Mouse (Mus musculus) gastrocnemius, adult 2 months (tissue): ENCODE measurements around the gene Cux2. TPM values are rescaled to one million over a fixed set of nuclear protein-coding genes. Genes with fewer than 3 reads are reported as not detected.

Experiments used
- DNase-seq: peaks from one replicate; pipeline ENCODE4 v3.0.0; 2022
- H3K27ac ChIP-seq: fragments of 200-600 bp; 2 replicates; pipeline ENCODE4 v1.8.1; 2022; ENCODE audit warnings: mild to moderate bottlenecking
- H3K4me3 ChIP-seq: fragments of 200-600 bp; 2 replicates; pipeline ENCODE4 v1.8.1; 2022; ENCODE audit warnings: mild to moderate bottlenecking, moderate library complexity
- CTCF ChIP-seq: fragments of 200-600 bp; IDR thresholded peaks from 2 replicates; pipeline ENCODE4 v1.8.1; 2022; ENCODE audit warnings: antibody characterized with exemption, mild to moderate bottlenecking, moderate library complexity
- intact Hi-C: fragments of 180-260 bp; cut with DNase I; formaldehyde crosslinking; loops from one replicate; pipeline ENCODE4 v1.15.1; 2025
- total RNA-seq, 2 experiments: library from RNA; stranded (reverse); gene quantifications; 2 replicates each; pipeline ENCODE4 v1.2.3; 2021

Gene Cux2
- total RNA-seq, 2 experiments from 2014 or later = 3.9 to 6.0 TPM

GRCm38 (mm10) chr5:121832376-121833155 lies 217.3 kb downstream of the Cux2 start:
- intact Hi-C loops = no loop called here

GRCm38 (mm10) chr5:121831002-121831601 lies 218.8 kb downstream of the Cux2 start:
- no peak for DNase-seq
- no peak for TF ChIP-seq CTCF
- no peak overlapping the region; the same call in 1 of the 2 replicates for H3K27ac ChIP-seq
- intact Hi-C loops = no loop called here
- H3K4me3 ChIP-seq = no peak overlapping the region

More at GRCm38 (mm10) chr5:121832376-121833155, 217.3 kb downstream of the Cux2 start:
- no peak for TF ChIP-seq CTCF
- no peak for DNase-seq
- H3K27ac ChIP-seq = peak overlapping the region; percentile 99
- H3K4me3 ChIP-seq = peak overlapping the region; percentile 74

GRCm38 (mm10) chr5:121828491-121829432 lies 221.1 kb downstream of the Cux2 start:
- peak overlapping the region; percentile 57 for H3K4me3 ChIP-seq
- intact Hi-C loops = no loop called here
- no peak for TF ChIP-seq CTCF
- peak overlapping the region; percentile 53 for H3K27ac ChIP-seq
- DNase-seq = peak; percentile 73

- intact Hi-C loops = no loop called here
- no peak for DNase-seq
- Histone ChIP-seq H3K4me3 (no peak overlapping the region), H3K27ac (peak overlapping the region; percentile 53)
- TF ChIP-seq CTCF = no peak
Observed at GRCm38 (mm10) chr5:121827876-121828275, 222.0 kb downstream of the Cux2 start.

- intact Hi-C loops = no loop called here
- Histone ChIP-seq H3K4me3 (0 out of 2 replicates have a peak overlapping the region, but pooled peaks have one; percentile 15), H3K27ac (peak overlapping the region; percentile 73; the same call in 1 of the 2 replicates)
- no peak for DNase-seq
- no peak for TF ChIP-seq CTCF
Observed at GRCm38 (mm10) chr5:121825606-121826005, 224.3 kb downstream of the Cux2 start.

GRCm38 (mm10) chr5:121824121-121824520 lies 225.8 kb downstream of the Cux2 start:
- peak; percentile 62 for DNase-seq
- intact Hi-C loops = no loop called here

GRCm38 (mm10) chr5:121823668-121824067 lies 226.2 kb downstream of the Cux2 start:
- DNase-seq = no peak
- peak overlapping the region; percentile 43; the same call in 1 of the 2 replicates for H3K4me3 ChIP-seq
- peak overlapping the region; percentile 73 for H3K27ac ChIP-seq
- intact Hi-C loops = no loop called here
- no peak for TF ChIP-seq CTCF

More at GRCm38 (mm10) chr5:121824121-121824520, 225.8 kb downstream of the Cux2 start:
- Histone ChIP-seq H3K27ac (peak overlapping the region; percentile 73), H3K4me3 (peak overlapping the region; percentile 43)
- no peak for TF ChIP-seq CTCF

GRCm38 (mm10) chr5:121822786-121823505 lies 227.0 kb downstream of the Cux2 start:
- no peak for DNase-seq
- TF ChIP-seq CTCF = no peak
- H3K27ac ChIP-seq = peak overlapping the region; percentile 73; the same call in 1 of the 2 replicates
- H3K4me3 ChIP-seq = 0 out of 2 replicates have a peak overlapping the region, but pooled peaks have one; percentile 43
- intact Hi-C loops = no loop called here

GRCm38 (mm10) chr5:121821552-121821951 lies 228.3 kb downstream of the Cux2 start:
- Histone ChIP-seq H3K27ac (peak overlapping the region; percentile 20; the same call in 1 of the 2 replicates), H3K4me3 (no peak overlapping the region)
- no peak for DNase-seq
- intact Hi-C loops = no loop called here
- TF ChIP-seq CTCF = no peak

GRCm38 (mm10) chr5:121821116-121821515 lies 228.8 kb downstream of the Cux2 start:
- H3K4me3 ChIP-seq = no peak overlapping the region; the same call in 1 of the 2 replicates
- no peak for DNase-seq
- intact Hi-C loops = no loop called here
- TF ChIP-seq CTCF = no peak
- peak overlapping the region; percentile 43; the same call in 1 of the 2 replicates for H3K27ac ChIP-seq

GRCm38 (mm10) chr5:121820657-121821056 lies 229.2 kb downstream of the Cux2 start:
- peak overlapping the region; percentile 43 for H3K27ac ChIP-seq

More at GRCm38 (mm10) chr5:121820657-121821056, 229.2 kb downstream of the Cux2 start:
- no peak overlapping the region for H3K4me3 ChIP-seq
- TF ChIP-seq CTCF = no peak
- no peak for DNase-seq
- intact Hi-C loops = no loop called here
